8 mouse cellular contexts compared by ENCODE assay signal in genomic region chr7:131409321-131409987, GRCm38 (mm10). TPM values are rescaled to one million over a fixed set of nuclear protein-coding genes. Genes with fewer than 3 reads are reported as not detected.
DNase-seq lines count a peak whose midpoint lies in the region; ATAC-seq and TF ChIP-seq lines count a peak whose summit lies in the region.

No protein-coding gene starts in this region.

- H3K4me1 ChIP-seq in heart, embryonic 10.5 days = peaks cover 12% of the 10 kb centered on the region
- H3K4me1 ChIP-seq in forebrain, embryonic 12.5 days = peaks cover 20% of the 10 kb centered on the region
- peaks cover 11% of the 10 kb centered on the region for H3K4me1 ChIP-seq in kidney, postnatal 0 days (replicated peaks; ENCODE audit: insufficient read depth, low read length)
- peaks cover 21% of the 10 kb centered on the region for H3K4me1 ChIP-seq in midbrain, embryonic 14.5 days (ENCODE audit: control insufficient read depth, insufficient read depth, low read length)

- WGBS in heart, embryonic 10.5 days = 10% methylated on average over 16 of the region's 16 CpGs
- WGBS in forebrain, embryonic 12.5 days = 9% methylated on average over 16 of the region's 16 CpGs
- 3% methylated on average over 16 of the region's 16 CpGs for WGBS in kidney, postnatal 0 days
- WGBS in midbrain, embryonic 14.5 days = 7% methylated on average over 16 of the region's 16 CpGs

- DNase-seq in heart, embryonic 10.5 days (ENCODE audit: low spot score) = no peak
- no peak for DNase-seq in heart, postnatal 25 days (ENCODE audit: low spot score)
- DNase-seq in NIH3T3 (ENCODE audit: low read depth) = peak; percentile 53
- DNase-seq in kidney, postnatal 0 days (ENCODE audit: low spot score) = peak; percentile 49
- peak; percentile 45 for DNase-seq in midbrain, embryonic 14.5 days
- DNase-seq in urinary bladder, postnatal 4 days (ENCODE audit: low spot score in 2 of 2) = no peak

- TF ChIP-seq CTCF in kidney, postnatal 0 days (IDR thresholded peaks at IDR 0.05; ENCODE audit: low read depth) = no peak

- H3K9ac ChIP-seq in forebrain, embryonic 12.5 days = peak overlapping the region; percentile 93
- H3K9ac ChIP-seq in kidney, postnatal 0 days (ENCODE audit: low read depth, low read length) = peak overlapping the region; percentile 94
- peak overlapping the region; percentile 94 for H3K9ac ChIP-seq in midbrain, embryonic 14.5 days (replicated peaks; ENCODE audit: low read length)

- peak overlapping the region; percentile 94 for H3K27ac ChIP-seq in heart, embryonic 10.5 days
- no peak overlapping the region; the same call in 1 of the 2 replicates for H3K27ac ChIP-seq in forebrain, embryonic 12.5 days
- peak overlapping the region; percentile 86; the same call in 1 of the 2 replicates for H3K27ac ChIP-seq in kidney, postnatal 0 days
- peak overlapping the region; percentile 86; the same call in 1 of the 2 replicates for H3K27ac ChIP-seq in midbrain, embryonic 14.5 days (replicated peaks; ENCODE audit: low read depth, low read length)

- H3K36me3 ChIP-seq in heart, embryonic 10.5 days = no peaks in the 10 kb centered on the region
- H3K36me3 ChIP-seq in forebrain, embryonic 12.5 days (replicated peaks) = no peaks in the 10 kb centered on the region; the same call in 1 of the 2 replicates
- no peaks in the 10 kb centered on the region for H3K36me3 ChIP-seq in kidney, postnatal 0 days (ENCODE audit: insufficient read depth, low read length)
- H3K36me3 ChIP-seq in midbrain, embryonic 14.5 days (ENCODE audit: control insufficient read depth, insufficient read depth, low read length) = no peaks in the 10 kb centered on the region

- no peaks in the 10 kb centered on the region for H3K9me3 ChIP-seq in heart, embryonic 10.5 days
- H3K9me3 ChIP-seq in forebrain, embryonic 12.5 days = no peaks in the 10 kb centered on the region
- H3K9me3 ChIP-seq in kidney, postnatal 0 days (replicated peaks; ENCODE audit: low read length) = no peaks in the 10 kb centered on the region
- no peaks in the 10 kb centered on the region for H3K9me3 ChIP-seq in midbrain, embryonic 14.5 days (ENCODE audit: control insufficient read depth, low read length)

- no peak for ATAC-seq in forebrain, embryonic 12.5 days (ENCODE audit: low FRiP score)
- ATAC-seq in kidney, postnatal 0 days (replicated peaks; ENCODE audit: low FRiP score, low read depth) = no peak
- 0 out of 2 replicates have a peak, but pooled peaks have one; percentile 3 for ATAC-seq in midbrain, embryonic 14.5 days (ENCODE audit: low FRiP score, low TSS enrichment)
- no peak for ATAC-seq in activated CD4-positive, CD25-positive, alpha-beta regulatory T cell, adult 4 months

- H3K27me3 ChIP-seq in heart, embryonic 10.5 days (ENCODE audit: insufficient read depth, poor library complexity, severe bottlenecking) = no peaks in the 10 kb centered on the region
- no peaks in the 10 kb centered on the region for H3K27me3 ChIP-seq in forebrain, embryonic 12.5 days
- no peaks in the 10 kb centered on the region for H3K27me3 ChIP-seq in kidney, postnatal 0 days (ENCODE audit: insufficient read depth, low read length)
- H3K27me3 ChIP-seq in midbrain, embryonic 14.5 days (ENCODE audit: control insufficient read depth, insufficient read depth, low read length) = no peaks in the 10 kb centered on the region

- peak overlapping the region; percentile 65 for H3K4me2 ChIP-seq in forebrain, embryonic 12.5 days
- peak overlapping the region; percentile 81 for H3K4me2 ChIP-seq in kidney, postnatal 0 days (ENCODE audit: low read length)
- H3K4me2 ChIP-seq in midbrain, embryonic 14.5 days (ENCODE audit: low read length) = peak overlapping the region; percentile 87

- intact Hi-C loops in heart, postnatal 25 days (cut with DNase I) = no loop called here

- H3K4me3 ChIP-seq in heart, embryonic 10.5 days = peak overlapping the region; percentile 98
- peak overlapping the region; percentile 79 for H3K4me3 ChIP-seq in forebrain, embryonic 12.5 days (replicated peaks)
- peak overlapping the region; percentile 81 for H3K4me3 ChIP-seq in kidney, postnatal 0 days (replicated peaks; ENCODE audit: low read depth, low read length)
- H3K4me3 ChIP-seq in midbrain, embryonic 14.5 days (replicated peaks; ENCODE audit: low read depth, low read length) = peak overlapping the region; percentile 94

RNA-seq across cellular contexts. Expression of gene Ikzf5, which starts 0.9 kb away (rescaled TPM):
- 10.6 and 12.7 TPM in 2 replicates for polyA plus RNA-seq in heart, embryonic 10.5 days (2016; fragmentation: Nextera tagmentation; extraction: Ambion mirVana)
- total RNA-seq in heart, postnatal 25 days (2021) = 10 to 100 TPM; 33.5 to 37.8 TPM
- 20.7 and 22.6 TPM in 2 replicates for polyA plus RNA-seq in forebrain, embryonic 12.5 days (2016; fragmentation: Nextera tagmentation; extraction: Ambion mirVana)
- polyA plus RNA-seq in kidney, postnatal 0 days (2015; fragmentation: Nextera tagmentation; extraction: Ambion mirVana) = 11.9 and 13.8 TPM in 2 replicates
- 15.6 and 22.8 TPM in 2 replicates for polyA plus RNA-seq in midbrain, embryonic 14.5 days (2014; fragmentation: Nextera tagmentation; extraction: Ambion mirVana)
- 10 to 100 TPM; 23.1 to 28.7 TPM for polyA plus RNA-seq in activated CD4-positive, CD25-positive, alpha-beta regulatory T cell, adult 4 months (2017; shearing (Covaris generic))

RNA-seq across cellular contexts. Expression of gene Acadsb, which starts 0.9 kb away (rescaled TPM):
- polyA plus RNA-seq in heart, embryonic 10.5 days (2016; fragmentation: Nextera tagmentation; extraction: Ambion mirVana) = 56.5 and 61.3 TPM in 2 replicates
- 100 to 1,000 TPM; 166 to 170 TPM for total RNA-seq in heart, postnatal 25 days (2021)
- polyA plus RNA-seq in forebrain, embryonic 12.5 days (2016; fragmentation: Nextera tagmentation; extraction: Ambion mirVana) = 84.0 and 87.5 TPM in 2 replicates
- polyA plus RNA-seq in kidney, postnatal 0 days (2015; fragmentation: Nextera tagmentation; extraction: Ambion mirVana) = 101 and 112 TPM in 2 replicates
- 99.3 and 125 TPM in 2 replicates for polyA plus RNA-seq in midbrain, embryonic 14.5 days (2014; fragmentation: Nextera tagmentation; extraction: Ambion mirVana)
- 10 to 100 TPM; 33.3 to 36.3 TPM for polyA plus RNA-seq in activated CD4-positive, CD25-positive, alpha-beta regulatory T cell, adult 4 months (2017; shearing (Covaris generic))

RNA-seq across cellular contexts. Expression of gene Pstk, which starts 38.5 kb away (rescaled TPM):
- polyA plus RNA-seq in heart, embryonic 10.5 days (2016; fragmentation: Nextera tagmentation; extraction: Ambion mirVana) = 90.8 and 92.4 TPM in 2 replicates
- total RNA-seq in heart, postnatal 25 days (2021) = 10 to 100 TPM; 43.3 to 50.5 TPM
- 49.7 and 51.5 TPM in 2 replicates for polyA plus RNA-seq in forebrain, embryonic 12.5 days (2016; fragmentation: Nextera tagmentation; extraction: Ambion mirVana)
- 64.2 and 64.6 TPM in 2 replicates for polyA plus RNA-seq in kidney, postnatal 0 days (2015; fragmentation: Nextera tagmentation; extraction: Ambion mirVana)
- polyA plus RNA-seq in midbrain, embryonic 14.5 days (2014; fragmentation: Nextera tagmentation; extraction: Ambion mirVana) = 42.8 and 46.3 TPM in 2 replicates
- polyA plus RNA-seq in activated CD4-positive, CD25-positive, alpha-beta regulatory T cell, adult 4 months (2017; shearing (Covaris generic)) = 10 to 100 TPM; 33.6 to 39.6 TPM

RNA-seq across cellular contexts. Expression of gene 2310057M21Rik, which starts 46.9 kb away (rescaled TPM):
- polyA plus RNA-seq in heart, embryonic 10.5 days (2016; fragmentation: Nextera tagmentation; extraction: Ambion mirVana) = 26.1 and 29.2 TPM in 2 replicates
- total RNA-seq in heart, postnatal 25 days (2021) = 10 to 100 TPM; 10.9 to 11.0 TPM
- polyA plus RNA-seq in forebrain, embryonic 12.5 days (2016; fragmentation: Nextera tagmentation; extraction: Ambion mirVana) = 17.3 and 20.8 TPM in 2 replicates
- polyA plus RNA-seq in kidney, postnatal 0 days (2015; fragmentation: Nextera tagmentation; extraction: Ambion mirVana) = 15.0 and 16.9 TPM in 2 replicates
- polyA plus RNA-seq in midbrain, embryonic 14.5 days (2014; fragmentation: Nextera tagmentation; extraction: Ambion mirVana) = 28.8 and 28.9 TPM in 2 replicates
- 10 to 100 TPM; 12.7 to 18.5 TPM for polyA plus RNA-seq in activated CD4-positive, CD25-positive, alpha-beta regulatory T cell, adult 4 months (2017; shearing (Covaris generic))

Comparison
In these comparisons a context has a peak if more than half of its experiments do, and no peak if none do; other contexts are left out.
1. DNase-seq: peak in NIH3T3 (single experiment), kidney, postnatal 0 days (single experiment) and midbrain, embryonic 14.5 days (single experiment); none in heart, embryonic 10.5 days (single experiment), heart, postnatal 25 days (single experiment) and urinary bladder, postnatal 4 days (0 of 2).
2. Peak in every context shown above with its lines, with median percentiles within 50 percentile points of each other: H3K4me3 ChIP-seq, H3K4me2 ChIP-seq and H3K9ac ChIP-seq.